Mouse (Mus musculus): ENCODE measurements at regions not wholly inside any gene's neighbourhood (a gene's known extent, or its start where the extent isn't known, plus 50 kb on each side); places are given as distances from the start of the nearest gene placed in this dataset.
"Not testable (repeated sequence)": the region's sequence is repeated elsewhere in the genome, so short reads cannot be mapped to it uniquely, and the experiment has no call there.

- peak; percentile 2 to 6 for DNase-seq (ENCODE audit: low spot score in 2 of 2)
Measured at GRCm38 (mm10) chrX:63991127-63991526, 160.9 kb downstream of the Gm6760 start.

DNA sequence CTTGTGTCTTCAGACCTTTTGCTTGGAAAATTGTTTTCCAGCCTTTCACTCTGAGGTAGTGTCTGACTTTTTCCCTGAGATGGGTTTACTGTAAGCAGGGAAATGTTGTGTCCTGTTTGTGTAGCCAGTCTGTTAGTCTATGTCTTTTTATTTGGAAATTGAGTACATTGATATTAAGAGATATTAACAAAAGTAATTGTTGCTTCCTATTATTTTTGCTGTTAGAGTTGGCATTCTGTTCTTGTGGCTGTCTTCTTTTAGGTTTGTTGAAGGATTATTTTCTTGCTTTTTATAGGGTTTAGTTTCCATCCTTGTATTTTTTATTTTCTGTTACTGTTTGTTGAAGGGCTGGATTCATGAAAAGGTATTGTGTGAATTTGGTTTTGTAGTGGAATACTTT is 179.6 kb downstream of the Gm6760 start:
- DNase-seq (ENCODE audit: low spot score in 2 of 2) = not testable (repeated sequence)

Data from right cerebral cortex, adult 2 months (tissue).